ENCODE assay signal across 18 mouse cellular contexts in the genomic region with DNA sequence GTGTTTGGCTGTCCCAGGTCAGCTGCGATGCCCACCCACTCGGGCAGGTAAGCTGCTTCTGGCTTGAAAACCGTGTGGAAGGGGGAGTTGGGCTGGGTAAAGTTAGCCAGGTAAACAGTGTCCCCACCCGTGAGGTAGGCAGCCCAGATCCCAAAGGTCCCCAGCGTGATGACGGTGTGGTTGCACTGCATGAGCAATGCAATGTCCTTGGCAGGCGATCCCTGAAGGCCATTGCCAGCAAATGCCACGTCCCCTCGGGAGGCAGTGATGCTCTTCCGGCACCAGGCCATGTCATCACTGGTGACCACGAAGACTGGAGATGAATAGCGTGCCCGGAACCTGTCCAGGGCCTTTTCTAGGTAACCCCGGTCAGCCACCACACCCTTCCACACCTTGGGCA. TPM values are rescaled to one million over a fixed set of nuclear protein-coding genes. Genes with fewer than 3 reads are reported as not detected.
"Had no signal": no experiment of that assay in that cellular context is flagged by ENCODE, and none has a peak within 500 bp of the region (broad histone marks: within the 10 kb centered on the region; RNA-seq: fewer than 3 reads in every experiment).

No protein-coding gene starts in this region.

- H3K9ac ChIP-seq: liver, embryonic 15.5 days; lung, embryonic 14.5 days; midbrain, embryonic 13.5 days; neural tube, embryonic 15.5 days had no signal

- H3K27ac ChIP-seq: left cerebral cortex, adult 2 months; limb, embryonic 10.5 days; liver, embryonic 15.5 days; midbrain, embryonic 13.5 days; neural tube, embryonic 15.5 days had no signal

- DNase-seq: kidney, adult 2 months; kidney, postnatal 25 days; lung, embryonic 14.5 days; lung, postnatal 10 days; lung, postnatal 4 days; right cerebral cortex, postnatal 4 days; spleen, adult 18-20 months; thymus, adult 2 months; thymus, postnatal 25 days had no signal

- H3K4me2 ChIP-seq: liver, embryonic 11.5 days; liver, embryonic 15.5 days; lung, embryonic 14.5 days; midbrain, embryonic 13.5 days; neural tube, embryonic 15.5 days had no signal

- H3K4me3 ChIP-seq: left cerebral cortex, adult 2 months; limb, embryonic 10.5 days; liver, embryonic 15.5 days; midbrain, embryonic 13.5 days; myocyte; neural tube, embryonic 15.5 days had no signal

- ATAC-seq: inflammation-experienced regulatory T-cells, adult 6 months; midbrain, embryonic 13.5 days had no signal

- H3K36me3 ChIP-seq: limb, embryonic 10.5 days; liver, embryonic 15.5 days; midbrain, embryonic 13.5 days; neural tube, embryonic 15.5 days had no signal

- H3K9me3 ChIP-seq: limb, embryonic 10.5 days; liver, embryonic 15.5 days; midbrain, embryonic 13.5 days; neural tube, embryonic 15.5 days had no signal

- H3K27me3 ChIP-seq: liver, embryonic 15.5 days; midbrain, embryonic 13.5 days; neural tube, embryonic 15.5 days had no signal

RNA-seq across cellular contexts. Expression of gene Ntn5, which starts 5.3 kb away (rescaled TPM):
- total RNA-seq: megakaryocyte-erythroid progenitor cell, adult 5-6 weeks had no signal
- polyA plus RNA-seq: inflammation-experienced regulatory T-cells, adult 6 months; liver, embryonic 15.5 days had no signal

RNA-seq across cellular contexts. Expression of gene Fut2, which starts 12.3 kb away (rescaled TPM):
- total RNA-seq: megakaryocyte-erythroid progenitor cell, adult 5-6 weeks had no signal
- polyA plus RNA-seq: inflammation-experienced regulatory T-cells, adult 6 months; kidney, adult 2 months; liver, embryonic 15.5 days had no signal

RNA-seq across cellular contexts. Expression of gene Sec1, which starts 15.7 kb away (rescaled TPM):
- total RNA-seq: megakaryocyte-erythroid progenitor cell, adult 5-6 weeks had no signal
- polyA plus RNA-seq: lung, embryonic 14.5 days had no signal

RNA-seq across cellular contexts. Expression of gene Car11, which starts 21.1 kb away (rescaled TPM):
- total RNA-seq: megakaryocyte-erythroid progenitor cell, adult 5-6 weeks had no signal
